Mouse (Mus musculus) liver, embryonic 13.5 days (tissue): ENCODE results near the gene Hsdl1. TPM values are rescaled to one million over a fixed set of nuclear protein-coding genes. Genes with fewer than 3 reads are reported as not detected.

Experiments used
- ATAC-seq: fragments of 200-750 bp; cut with Nextera tagmentation; 2 replicates; pipeline ENCODE4 v1.8.0; 2017; ENCODE audit warnings: low read depth, mild to moderate bottlenecking, moderate number of reproducible peaks, moderate library complexity
- DNase-seq: peaks from one replicate; pipeline ENCODE4 v3.0.0; 2022
- H3K27ac ChIP-seq: fragments of 300-500 bp; sonication (generic); 2 replicates; pipeline ENCODE4 v1.5.1; 2015; ENCODE audit warnings: moderate library complexity, mild to moderate bottlenecking, inconsistent platforms
- H3K27me3 ChIP-seq: fragments of 300-500 bp; sonication (generic); 2 replicates; pipeline ENCODE4 v1.6.1; 2015; ENCODE audit warnings: mild to moderate bottlenecking, inconsistent platforms
- H3K36me3 ChIP-seq: fragments of 300-500 bp; sonication (generic); 2 replicates; pipeline ENCODE4 v1.6.1; 2015; ENCODE audit warnings: mild to moderate bottlenecking, inconsistent platforms
- H3K4me1 ChIP-seq: fragments of 300-500 bp; sonication (generic); replicated peaks from 2 replicates; pipeline ENCODE4 v1.6.1; 2015; ENCODE audit warnings: inconsistent platforms
- H3K4me2 ChIP-seq: fragments of 300-500 bp; sonication (generic); 2 replicates; pipeline ENCODE4 v1.6.1; 2015; ENCODE audit warnings: inconsistent platforms, mild to moderate bottlenecking, moderate library complexity
- H3K4me3 ChIP-seq: fragments of 300-500 bp; sonication (generic); replicated peaks from 2 replicates; pipeline ENCODE4 v1.5.1; 2015; ENCODE audit warnings: mild to moderate bottlenecking, inconsistent platforms
- H3K9ac ChIP-seq: fragments of 300-500 bp; sonication (generic); 2 replicates; pipeline ENCODE4 v1.6.1; 2015; ENCODE audit warnings: mild to moderate bottlenecking, inconsistent platforms
- H3K9me3 ChIP-seq: fragments of 300-500 bp; sonication (generic); replicated peaks from 2 replicates; pipeline ENCODE4 v1.6.1; 2016; ENCODE audit warnings: inconsistent platforms
- WGBS: fragments of 180-500 bp; shearing (Covaris S2); methylation state at CpG from one replicate; pipeline ENCODE4 v1.1.7; 2015; ENCODE audit not compliant: insufficient replicate concordance; 5-methylcytosine and 5-hydroxymethylcytosine counted together
- polyA plus RNA-seq: library from polyadenylated mRNA; unstranded; fragments of >200 nt; fragmentation: Nextera tagmentation; extraction: Ambion mirVana; gene quantifications from 2 replicates; pipeline ENCODE4 v1.2.1, GENCODE M21; 2015

Gene Hsdl1
- polyA plus RNA-seq, 1 experiment from 2014 or later = 18.5 TPM

DNA sequence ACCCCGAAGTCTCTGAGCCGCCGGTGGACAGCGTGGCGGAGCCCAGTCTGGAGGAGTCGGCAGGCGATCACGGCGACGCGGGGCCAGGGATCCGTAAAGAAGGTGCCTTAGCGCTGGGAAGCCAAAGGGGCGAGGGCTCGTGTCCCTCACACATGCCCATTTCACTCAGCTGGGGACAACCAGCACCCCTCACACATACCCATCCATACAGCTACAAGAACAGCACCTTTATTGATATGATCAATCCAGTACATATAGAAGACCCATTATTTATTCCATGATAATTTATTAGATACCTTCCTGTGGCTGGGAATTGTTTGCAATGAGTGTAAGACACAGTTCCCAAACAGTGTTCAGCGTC lies 363 bp upstream of the Hsdl1 start:
- Histone ChIP-seq H3K27ac (no peak overlapping the region), H3K27me3 (peaks cover 15% of the 10 kb centered on the region), H3K9me3 (no peaks in the 10 kb centered on the region), H3K9ac (peak overlapping the region; percentile 80), H3K4me3 (peak overlapping the region; percentile 83), H3K36me3 (no peaks in the 10 kb centered on the region), H3K4me2 (peak overlapping the region; percentile 95), H3K4me1 (peaks cover 71% of the 10 kb centered on the region)
- no peak for DNase-seq
- no peak; the same call in 1 of the 2 replicates for ATAC-seq
- 2% methylated on average over 16 of the region's 16 CpGs for WGBS

DNA sequence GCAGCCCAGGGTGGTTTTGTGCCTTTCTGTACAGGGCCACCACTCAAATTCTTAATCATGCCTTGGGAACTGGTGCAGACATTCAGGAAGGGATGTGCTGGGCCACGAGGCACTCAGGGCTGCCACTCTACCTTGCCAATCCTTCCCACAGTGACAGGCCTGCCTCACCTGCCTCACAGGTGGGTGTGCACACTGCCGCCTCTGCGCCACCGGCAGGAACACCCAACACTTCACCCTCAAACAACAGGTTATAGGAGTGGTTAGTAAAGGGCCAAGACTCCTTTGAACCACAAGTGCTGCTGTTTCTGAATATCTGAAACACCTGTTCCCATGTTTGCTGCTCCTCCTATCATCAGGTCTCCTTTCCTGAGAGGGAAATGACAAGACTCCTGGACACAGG lies 2.6 kb downstream of the Hsdl1 start:
- Histone ChIP-seq H3K4me3 (no peak overlapping the region), H3K4me1 (peaks cover 57% of the 10 kb centered on the region), H3K36me3 (peaks cover 4% of the 10 kb centered on the region), H3K9me3 (no peaks in the 10 kb centered on the region), H3K9ac (no peak overlapping the region), H3K27ac (no peak overlapping the region), H3K4me2 (no peak overlapping the region), H3K27me3 (peaks cover 13% of the 10 kb centered on the region)
- ATAC-seq (no peak), DNase-seq (no peak)
- WGBS = 75% methylated on average over 4 of the region's 4 CpGs

DNA sequence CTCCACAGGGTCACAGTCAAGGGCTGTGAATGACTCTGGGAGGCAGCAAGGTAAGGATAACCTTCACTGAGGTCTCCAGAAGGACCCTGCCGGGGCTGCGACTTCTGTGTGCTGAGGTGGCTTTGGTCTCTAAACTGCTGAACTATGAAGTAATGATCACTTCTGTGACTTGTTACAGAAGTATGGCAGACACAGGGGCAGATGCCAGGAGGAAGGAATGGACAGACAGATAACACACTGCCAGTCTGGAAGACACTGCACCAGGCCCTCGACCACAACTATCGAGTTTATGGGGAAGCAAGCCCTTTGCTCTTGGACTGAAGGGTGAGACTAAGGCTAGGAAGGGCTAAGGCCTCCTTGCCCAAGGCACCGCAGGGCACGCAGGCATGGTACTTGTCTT lies 3.8 kb downstream of the Hsdl1 start:
- Histone ChIP-seq H3K4me1 (peaks cover 56% of the 10 kb centered on the region), H3K36me3 (peaks cover 12% of the 10 kb centered on the region), H3K4me3 (no peak overlapping the region), H3K4me2 (no peak overlapping the region), H3K9me3 (no peaks in the 10 kb centered on the region), H3K27me3 (0 out of 2 replicates have a peak, but pooled peaks cover 4% of the 10 kb centered on the region), H3K27ac (peak overlapping the region; percentile 9; the same call in 1 of the 2 replicates), H3K9ac (no peak overlapping the region)
- DNase-seq = no peak
- 49% methylated on average over 6 of the region's 6 CpGs for WGBS
- ATAC-seq = no peak

DNA sequence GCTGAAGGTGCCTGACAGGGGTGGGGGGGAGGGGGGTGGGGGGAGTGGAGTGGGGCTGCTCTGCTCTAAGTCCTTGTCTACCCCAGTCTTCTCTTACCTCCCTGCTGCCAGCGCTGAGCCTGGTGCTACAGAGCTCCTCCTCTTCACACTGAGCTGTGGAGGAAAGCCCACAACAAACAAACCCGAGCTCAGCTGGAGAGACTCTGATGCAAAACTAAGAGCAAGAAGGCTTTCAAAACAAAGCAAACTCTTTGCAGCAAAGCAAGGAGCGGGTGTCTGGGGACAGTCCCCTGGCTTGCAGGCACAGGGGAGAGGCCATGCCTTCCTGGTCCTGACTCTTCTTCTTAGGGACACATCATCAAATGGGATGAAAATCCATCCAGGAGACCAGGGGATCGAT lies 5.1 kb downstream of the Hsdl1 start:
- 56% methylated on average over 4 of the region's 4 CpGs for WGBS
- Histone ChIP-seq H3K27ac (no peak overlapping the region), H3K4me1 (peaks cover 46% of the 10 kb centered on the region), H3K36me3 (peaks cover 25% of the 10 kb centered on the region), H3K27me3 (no peaks in the 10 kb centered on the region), H3K4me3 (no peak overlapping the region), H3K9ac (no peak overlapping the region), H3K4me2 (no peak overlapping the region), H3K9me3 (no peaks in the 10 kb centered on the region)
- ATAC-seq (no peak), DNase-seq (no peak)

DNA sequence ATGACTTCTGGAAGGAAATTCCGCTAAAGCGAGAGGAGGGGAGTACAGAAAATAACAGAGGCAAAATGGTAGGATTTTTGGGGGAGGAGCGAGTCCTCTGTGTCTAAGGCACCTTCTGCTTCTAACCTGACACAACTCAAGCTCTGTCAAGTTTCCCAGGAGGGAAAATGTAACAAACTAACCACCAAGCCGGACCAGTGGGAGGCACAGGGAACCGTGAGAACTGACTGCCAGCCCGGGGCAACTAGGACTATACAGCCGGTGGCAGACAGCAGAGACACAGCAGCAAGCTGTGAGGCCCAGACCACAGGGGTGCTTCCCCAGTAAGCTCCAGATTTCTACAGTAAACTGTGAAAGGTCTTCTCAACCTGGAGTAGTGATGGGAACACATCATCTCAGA lies 6.0 kb downstream of the Hsdl1 start:
- H3K4me1 ChIP-seq = peaks cover 40% of the 10 kb centered on the region
- H3K4me3 ChIP-seq = no peak overlapping the region
- H3K4me2 ChIP-seq = no peak overlapping the region
- ATAC-seq (no peak), DNase-seq (no peak)
- no peaks in the 10 kb centered on the region for H3K27me3 ChIP-seq
- H3K9me3 ChIP-seq = no peaks in the 10 kb centered on the region
- H3K27ac ChIP-seq = no peak overlapping the region
- no peak overlapping the region for H3K9ac ChIP-seq
- peaks cover 33% of the 10 kb centered on the region for H3K36me3 ChIP-seq
- 75% methylated on average over 7 of the region's 7 CpGs for WGBS

DNA sequence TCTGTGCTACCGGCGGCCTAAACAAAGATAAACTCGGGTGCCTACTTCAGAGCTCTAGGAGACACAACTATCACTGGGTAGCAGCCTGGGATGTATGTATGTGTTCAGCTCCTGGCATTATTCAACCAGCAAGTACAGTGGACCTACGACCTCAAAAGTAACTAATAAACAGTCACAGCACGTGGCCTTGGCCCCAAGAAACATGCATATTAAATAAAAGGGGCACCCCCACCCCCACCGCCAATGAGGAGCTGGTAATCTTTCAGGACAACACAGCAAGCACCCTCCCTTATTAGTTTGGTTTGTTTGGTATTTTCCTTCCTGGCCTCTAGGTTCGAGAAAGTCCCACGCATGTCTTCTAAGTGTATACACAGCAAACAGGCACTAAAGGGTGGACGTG lies 6.7 kb downstream of the Hsdl1 start:
- no peak for ATAC-seq
- 78% methylated on average over 9 of the region's 9 CpGs for WGBS

DNA sequence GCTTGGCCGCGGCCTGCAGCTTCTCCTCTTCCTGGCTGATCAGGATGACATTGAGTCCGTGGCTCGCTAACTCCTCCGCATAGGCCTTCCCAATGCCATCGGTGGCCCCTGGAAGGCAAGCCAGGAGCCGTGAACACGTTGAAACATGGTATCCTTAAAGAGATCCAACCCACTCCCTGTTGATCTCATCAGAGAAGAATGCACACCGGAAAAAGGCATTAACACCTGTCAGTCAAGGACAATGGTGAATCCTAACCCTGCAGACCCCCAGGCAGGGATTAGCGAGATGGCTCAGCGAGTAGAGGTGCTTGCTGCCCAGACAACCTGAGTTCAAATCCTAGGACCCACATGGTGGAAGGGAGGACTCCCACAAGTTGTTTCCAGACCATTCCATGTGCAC lies 8.6 kb downstream of the Hsdl1 start:
- Histone ChIP-seq H3K4me3 (no peak overlapping the region), H3K9me3 (no peaks in the 10 kb centered on the region), H3K4me2 (no peak overlapping the region), H3K27ac (no peak overlapping the region), H3K36me3 (peaks cover 57% of the 10 kb centered on the region), H3K9ac (no peak overlapping the region), H3K4me1 (peaks cover 15% of the 10 kb centered on the region), H3K27me3 (no peaks in the 10 kb centered on the region)
- no peak for DNase-seq
- WGBS = 81% methylated on average over 11 of the region's 11 CpGs
- no peak for ATAC-seq

More for the DNA sequence above, 6.7 kb downstream of the Hsdl1 start:
- peaks cover 40% of the 10 kb centered on the region for H3K36me3 ChIP-seq
- no peak for DNase-seq
- H3K9ac ChIP-seq = no peak overlapping the region
- no peak overlapping the region for H3K27ac ChIP-seq
- peaks cover 33% of the 10 kb centered on the region for H3K4me1 ChIP-seq
- H3K9me3 ChIP-seq = no peaks in the 10 kb centered on the region
- no peak overlapping the region for H3K4me3 ChIP-seq
- no peak overlapping the region for H3K4me2 ChIP-seq
- H3K27me3 ChIP-seq = no peaks in the 10 kb centered on the region

DNA sequence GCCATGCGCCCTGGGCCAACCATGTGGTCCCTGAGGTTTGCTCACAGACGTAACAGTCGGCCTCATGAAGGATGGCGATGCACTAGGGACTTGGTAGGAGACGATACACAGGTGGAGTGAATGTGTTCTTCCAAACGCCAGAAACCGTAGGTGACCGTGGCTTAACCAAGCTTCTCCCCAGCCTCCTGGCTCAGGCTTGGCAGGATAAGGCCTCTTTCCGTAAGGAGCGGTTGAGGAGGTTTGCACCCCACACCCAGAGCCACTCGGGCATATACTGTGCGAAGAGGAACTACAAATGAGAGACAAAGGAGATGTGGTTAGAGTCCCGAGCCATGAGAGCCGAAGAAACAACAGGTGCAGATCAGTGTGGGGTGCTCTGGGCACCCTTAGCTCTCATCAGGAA lies 11.1 kb downstream of the Hsdl1 start:
- H3K27me3 ChIP-seq = no peaks in the 10 kb centered on the region
- no peak overlapping the region for H3K9ac ChIP-seq
- peaks cover 9% of the 10 kb centered on the region for H3K4me1 ChIP-seq
- peaks cover 57% of the 10 kb centered on the region for H3K36me3 ChIP-seq
- no peak overlapping the region for H3K27ac ChIP-seq
- DNase-seq (no peak), ATAC-seq (no peak)
- no peak overlapping the region for H3K4me3 ChIP-seq
- WGBS = 83% methylated on average over 14 of the region's 14 CpGs
- H3K9me3 ChIP-seq = no peaks in the 10 kb centered on the region
- no peak overlapping the region for H3K4me2 ChIP-seq

DNA sequence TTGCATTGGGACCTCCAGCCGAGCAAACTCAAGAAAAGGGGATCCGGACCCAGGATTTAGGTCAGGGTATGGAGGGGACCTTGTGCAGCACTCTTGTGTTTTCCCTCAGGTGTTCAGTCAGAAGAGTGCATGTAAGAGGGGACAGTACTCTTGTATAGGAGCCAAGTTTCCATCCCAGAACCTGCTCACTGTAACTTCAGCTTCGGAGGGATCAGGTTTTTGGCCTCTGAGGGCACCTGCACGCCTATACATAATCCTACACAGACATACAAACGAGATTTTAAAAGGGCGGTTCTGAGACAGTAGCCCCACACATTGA lies 15.6 kb downstream of the Hsdl1 start:
- Histone ChIP-seq H3K27ac (peak overlapping the region; percentile 73), H3K4me3 (peak overlapping the region; percentile 82), H3K36me3 (peaks cover 31% of the 10 kb centered on the region), H3K9ac (peak overlapping the region; percentile 87), H3K4me2 (peak overlapping the region; percentile 92), H3K4me1 (peaks cover 45% of the 10 kb centered on the region), H3K9me3 (no peaks in the 10 kb centered on the region), H3K27me3 (no peaks in the 10 kb centered on the region)
- 81% methylated on average over 6 of the region's 6 CpGs for WGBS
- no peak for ATAC-seq
- no peak for DNase-seq

DNA sequence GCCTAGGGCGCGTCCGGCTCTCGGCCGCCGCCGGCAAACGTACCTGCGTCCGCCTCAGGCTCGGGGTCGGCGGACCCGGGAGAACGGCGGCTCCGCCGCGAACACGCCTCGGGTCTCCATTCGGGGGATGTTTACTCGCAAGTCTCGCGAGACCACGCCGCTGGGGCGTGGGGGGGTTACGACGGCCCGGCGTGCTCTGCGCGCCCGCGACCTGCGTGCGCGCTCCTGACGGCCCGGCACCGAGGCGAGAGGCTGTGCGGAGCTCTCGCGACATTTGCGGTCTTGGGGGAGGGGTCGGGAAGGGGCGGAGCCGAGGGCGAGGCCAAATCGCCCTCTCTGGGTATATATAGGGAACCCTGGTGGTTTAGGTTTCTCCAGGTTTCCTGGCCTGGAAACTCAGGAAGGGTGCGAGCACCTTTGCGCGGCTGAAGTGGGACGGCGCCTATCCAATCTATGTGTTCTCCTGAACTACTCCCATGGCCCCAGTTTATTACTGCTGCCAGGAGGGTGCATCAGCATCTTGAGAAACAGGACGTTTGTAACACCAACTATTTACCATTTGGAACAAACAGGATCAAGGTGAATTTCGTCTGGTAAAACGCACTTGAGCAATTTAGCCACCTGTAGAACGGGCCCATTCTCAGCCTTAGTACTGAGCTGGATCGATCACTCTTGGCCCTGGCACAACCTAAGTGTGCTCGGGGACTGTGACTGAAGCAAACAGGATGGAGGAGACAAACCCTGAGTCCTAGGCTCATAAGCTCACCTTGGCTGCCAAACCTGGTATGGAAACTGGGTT lies 16.2 kb downstream of the Hsdl1 start, which contains the start of gene Mbtps1:
Gene Mbtps1, minus strand, starts transcription at position 133 of the 799 bp plus-strand sequence.
- H3K27ac ChIP-seq = peak within 1 kb of the TSS; percentile 84
- no peaks in the 10 kb centered on the region for H3K9me3 ChIP-seq
- no peaks in the 10 kb centered on the region for H3K27me3 ChIP-seq
- peak; percentile 96 for ATAC-seq
- peak within 1 kb of the TSS; percentile 87 for H3K9ac ChIP-seq
- peak within 1 kb of the TSS; percentile 92 for H3K4me2 ChIP-seq
- H3K4me1 ChIP-seq = peaks cover 51% of the 10 kb centered on the region
- peaks cover 29% of the 10 kb centered on the region for H3K36me3 ChIP-seq
- peak within 1 kb of the TSS; percentile 82 for H3K4me3 ChIP-seq
- peak; percentile 94 for DNase-seq
- 4% methylated on average over 63 of the region's 63 CpGs for WGBS

DNA sequence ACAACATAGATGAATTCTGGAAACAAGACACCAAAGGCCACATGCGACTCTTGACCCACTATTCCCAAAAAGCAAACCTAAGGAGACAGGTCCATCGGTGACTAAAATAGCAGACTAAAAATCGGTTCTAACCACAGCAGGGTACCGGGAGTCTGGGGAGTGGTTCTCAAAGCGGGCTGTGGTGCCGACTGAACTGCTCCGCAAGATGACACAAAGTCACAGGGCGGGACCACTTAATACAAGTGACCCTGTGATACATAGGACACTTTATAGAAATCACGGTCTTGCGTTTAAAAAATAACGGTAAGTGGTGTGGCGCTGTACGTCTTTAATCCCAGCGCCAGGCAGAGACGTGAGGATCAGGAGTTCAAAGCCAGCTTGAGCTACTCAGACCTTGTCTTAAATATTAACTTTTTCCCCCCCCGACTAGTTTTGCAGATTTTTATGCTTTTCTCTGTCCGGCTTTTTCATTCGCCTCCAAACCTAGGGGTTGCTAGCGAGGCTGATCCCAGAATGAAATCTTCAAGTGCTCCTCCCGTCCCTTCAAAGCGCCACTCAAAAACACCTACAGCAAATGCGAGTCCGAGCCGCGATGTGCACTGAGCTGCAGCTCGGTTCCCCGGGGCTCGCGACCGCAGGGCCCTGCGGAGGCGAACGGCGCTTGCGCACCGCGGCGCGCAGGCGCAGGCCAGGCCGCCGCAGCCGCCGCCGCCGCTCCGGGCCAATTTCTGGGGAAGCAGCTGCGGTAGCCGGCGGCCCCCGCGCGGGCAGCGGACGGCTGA lies 17.0 kb downstream of the Hsdl1 start:
- ATAC-seq (peak; percentile 90), DNase-seq (no peak)
- H3K9me3 ChIP-seq = no peaks in the 10 kb centered on the region
- peaks cover 58% of the 10 kb centered on the region for H3K4me1 ChIP-seq
- peak overlapping the region; percentile 92 for H3K4me2 ChIP-seq
- H3K4me3 ChIP-seq = peak overlapping the region; percentile 82
- H3K27me3 ChIP-seq = no peaks in the 10 kb centered on the region
- H3K36me3 ChIP-seq = peaks cover 21% of the 10 kb centered on the region
- peak overlapping the region; percentile 84 for H3K27ac ChIP-seq
- H3K9ac ChIP-seq = peak overlapping the region; percentile 87
- WGBS = under 1% methylated on average over 55 of the region's 55 CpGs
